Mouse (Mus musculus) testis, adult 2 months (tissue): ENCODE measurements at regions not wholly inside any gene's neighbourhood (a gene's known extent, or its start where the extent isn't known, plus 50 kb on each side); places are given as distances from the start of the nearest gene placed in this dataset.

Experiments used
- CTCF ChIP-seq: fragments of 200-500 bp; IDR thresholded peaks from 2 replicates; pipeline ENCODE4 v1.5.1; 2012; ENCODE audit warnings: low read depth, mild to moderate bottlenecking, inconsistent platforms, low read length, moderate library complexity; ENCODE audit not compliant: control insufficient read depth, insufficient read depth, insufficient replicate concordance
- POLR2A ChIP-seq: fragments of 200-500 bp; IDR thresholded peaks from 2 replicates; pipeline ENCODE4 v1.6.1; 2012; ENCODE audit warnings: low read depth, mild to moderate bottlenecking, inconsistent platforms, low read length, moderate library complexity; ENCODE audit not compliant: control insufficient read depth

GRCm38 (mm10) chr13:44513378-44514285 lies 215.6 kb upstream of the Jarid2 start:
- no peak for TF ChIP-seq POLR2A
- TF ChIP-seq CTCF = no peak
